Mouse (Mus musculus) embryonic facial prominence, embryonic 14.5 days (tissue): ENCODE measurements at regions not wholly inside any gene's neighbourhood (a gene's known extent, or its start where the extent isn't known, plus 50 kb on each side); places are given as distances from the start of the nearest gene placed in this dataset.

Source experiments
- ATAC-seq: fragments of 200-750 bp; cut with Nextera tagmentation; 2 replicates; pipeline ENCODE4 v1.8.0; 2017; ENCODE audit warnings: low read depth, moderate number of reproducible peaks, moderate TSS enrichment
- DNase-seq: peaks from one replicate; pipeline ENCODE4 v3.0.0-alpha.2; 2015; ENCODE audit warnings: low spot score
- H3K27ac ChIP-seq: fragments of 300-500 bp; sonication (generic); replicated peaks from 2 replicates; pipeline ENCODE4 v1.5.1; 2014; ENCODE audit warnings: low read depth, mild to moderate bottlenecking, low read length, moderate library complexity
- H3K27me3 ChIP-seq: fragments of 300-500 bp; sonication (generic); replicated peaks from 2 replicates; pipeline ENCODE4 v1.6.1; 2014; ENCODE audit warnings: low read length; ENCODE audit not compliant: control insufficient read depth, insufficient read depth
- H3K36me3 ChIP-seq: fragments of 300-500 bp; sonication (generic); 2 replicates; pipeline ENCODE4 v1.6.1; 2014; ENCODE audit warnings: low read length, mixed read lengths; ENCODE audit not compliant: control insufficient read depth, insufficient read depth
- H3K4me1 ChIP-seq: fragments of 300-500 bp; sonication (generic); 2 replicates; pipeline ENCODE4 v1.6.1; 2014; ENCODE audit warnings: antibody characterized with exemption, low read length; ENCODE audit not compliant: control insufficient read depth, insufficient read depth
- H3K4me2 ChIP-seq: fragments of 300-500 bp; sonication (generic); 2 replicates; pipeline ENCODE4 v1.6.1; 2014; ENCODE audit warnings: low read depth, mild to moderate bottlenecking, low read length, moderate library complexity, mixed read lengths
- H3K4me3 ChIP-seq: fragments of 300-500 bp; sonication (generic); 2 replicates; pipeline ENCODE4 v1.5.1; 2014; ENCODE audit warnings: low read depth, mild to moderate bottlenecking, low read length
- H3K9ac ChIP-seq: fragments of 300-500 bp; sonication (generic); 2 replicates; pipeline ENCODE4 v1.6.1; 2014; ENCODE audit warnings: low read depth, mild to moderate bottlenecking, low read length, moderate library complexity, mixed read lengths
- H3K9me3 ChIP-seq: fragments of 300-500 bp; sonication (generic); 2 replicates; pipeline ENCODE4 v1.6.1; 2016; ENCODE audit warnings: low read length; ENCODE audit not compliant: control insufficient read depth
- WGBS: fragments of 180-500 bp; shearing (Covaris S2); extraction: QIAGEN DNeasy Blood & Tissue Kit; methylation state at CpG from one replicate; pipeline ENCODE4 v1.1.7; 2014; 5-methylcytosine and 5-hydroxymethylcytosine counted together

GRCm38 (mm10) chr10:119319953-119320352 is 80.1 kb upstream of the Cand1 start:
- Histone ChIP-seq H3K4me1 (no peaks in the 10 kb centered on the region), H3K36me3 (no peaks in the 10 kb centered on the region), H3K4me2 (no peak overlapping the region), H3K9me3 (no peaks in the 10 kb centered on the region), H3K4me3 (no peak overlapping the region), H3K9ac (no peak overlapping the region), H3K27ac (no peak overlapping the region), H3K27me3 (no peaks in the 10 kb centered on the region)
- ATAC-seq (no peak), DNase-seq (no peak)
- WGBS: 92% methylated on average over 8 of the region's 8 CpGs

DNA sequence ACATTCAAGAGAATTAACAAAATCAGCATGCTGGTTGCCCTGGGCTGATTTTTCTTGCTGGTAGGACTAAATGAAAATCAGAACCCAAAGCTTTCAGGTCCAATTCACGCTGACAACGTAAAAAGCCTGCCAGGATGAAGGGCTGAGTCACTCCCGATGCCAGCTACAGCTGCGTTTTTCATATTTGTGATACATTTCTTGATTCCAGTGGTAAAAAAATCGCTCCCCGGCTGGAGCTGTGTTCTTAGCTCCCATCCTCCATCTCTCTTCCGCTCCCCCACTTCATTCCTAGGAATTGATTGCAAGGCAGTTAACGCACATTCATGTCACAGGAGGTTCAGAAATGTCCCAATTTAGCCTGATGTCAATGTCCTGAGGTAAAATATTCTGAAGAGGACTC is 78.6 kb upstream of the Cand1 start:
- WGBS: 66% methylated on average over 8 of the region's 8 CpGs
- no peaks in the 10 kb centered on the region for H3K27me3 ChIP-seq
- H3K4me1 ChIP-seq: no peaks in the 10 kb centered on the region
- ATAC-seq (no peak), DNase-seq (no peak)
- no peaks in the 10 kb centered on the region for H3K36me3 ChIP-seq
- H3K9ac ChIP-seq: no peak overlapping the region
- H3K27ac ChIP-seq: no peak overlapping the region
- H3K4me2 ChIP-seq: no peak overlapping the region
- H3K4me3 ChIP-seq: no peak overlapping the region
- H3K9me3 ChIP-seq: no peaks in the 10 kb centered on the region

- H3K36me3 ChIP-seq: no peaks in the 10 kb centered on the region
- H3K9ac ChIP-seq: no peak overlapping the region
- no peak overlapping the region for H3K4me2 ChIP-seq
- no peaks in the 10 kb centered on the region for H3K4me1 ChIP-seq
- 22% methylated on average over 1 of the region's 1 CpGs for WGBS
- no peaks in the 10 kb centered on the region for H3K9me3 ChIP-seq
- DNase-seq (no peak), ATAC-seq (no peak)
- no peak overlapping the region for H3K27ac ChIP-seq
- H3K27me3 ChIP-seq: no peaks in the 10 kb centered on the region
- H3K4me3 ChIP-seq: no peak overlapping the region
Observed at GRCm38 (mm10) chr10:119311578-119311977, 71.7 kb upstream of the Cand1 start.

- H3K4me2 ChIP-seq: no peak overlapping the region
- ATAC-seq (no peak), DNase-seq (no peak)
- H3K4me3 ChIP-seq: no peak overlapping the region
- no peak overlapping the region for H3K9ac ChIP-seq
- no peaks in the 10 kb centered on the region for H3K36me3 ChIP-seq
- H3K4me1 ChIP-seq: no peaks in the 10 kb centered on the region
- H3K27ac ChIP-seq: no peak overlapping the region
- H3K27me3 ChIP-seq: no peaks in the 10 kb centered on the region
- WGBS: 91% methylated on average over 11 of the region's 11 CpGs
- no peaks in the 10 kb centered on the region for H3K9me3 ChIP-seq
Observed at GRCm38 (mm10) chr10:119295740-119296139, 55.9 kb upstream of the Cand1 start.

GRCm38 (mm10) chr10:119294454-119295149 is 54.7 kb upstream of the Cand1 start:
- ATAC-seq (no peak), DNase-seq (peak; percentile 40)
- WGBS: 54% methylated on average over 14 of the region's 14 CpGs
- no peak overlapping the region for H3K27ac ChIP-seq
- H3K27me3 ChIP-seq: no peaks in the 10 kb centered on the region
- H3K9me3 ChIP-seq: no peaks in the 10 kb centered on the region
- no peak overlapping the region for H3K9ac ChIP-seq
- no peak overlapping the region; the same call in 1 of the 2 replicates for H3K4me2 ChIP-seq
- H3K36me3 ChIP-seq: no peaks in the 10 kb centered on the region
- H3K4me1 ChIP-seq: no peaks in the 10 kb centered on the region
- H3K4me3 ChIP-seq: no peak overlapping the region

- ATAC-seq: no peak
Observed at GRCm38 (mm10) chr10:119293372-119293771, 53.5 kb upstream of the Cand1 start.

More at GRCm38 (mm10) chr10:119293372-119293771, 53.5 kb upstream of the Cand1 start:
- no peaks in the 10 kb centered on the region for H3K36me3 ChIP-seq
- H3K4me1 ChIP-seq: no peaks in the 10 kb centered on the region
- H3K9ac ChIP-seq: no peak overlapping the region
- DNase-seq: no peak
- no peaks in the 10 kb centered on the region for H3K9me3 ChIP-seq
- no peak overlapping the region for H3K27ac ChIP-seq
- no peaks in the 10 kb centered on the region for H3K27me3 ChIP-seq
- 81% methylated on average over 8 of the region's 8 CpGs for WGBS
- no peak overlapping the region for H3K4me2 ChIP-seq
- H3K4me3 ChIP-seq: no peak overlapping the region
